Mouse (Mus musculus) erythroblast, embryonic 14.5 days (primary cell): ENCODE measurements around the gene Sorbs1.

Source experiments
- GATA1 ChIP-seq: IDR thresholded peaks from 2 replicates; pipeline ENCODE4 v1.6.1; 2012; ENCODE audit warnings: low read length, inconsistent platforms, mixed read lengths
- TAL1 ChIP-seq: IDR thresholded peaks from 3 replicates; pipeline ENCODE4 v1.6.1; 2012; ENCODE audit warnings: low read length, inconsistent platforms, mixed read lengths

DNA sequence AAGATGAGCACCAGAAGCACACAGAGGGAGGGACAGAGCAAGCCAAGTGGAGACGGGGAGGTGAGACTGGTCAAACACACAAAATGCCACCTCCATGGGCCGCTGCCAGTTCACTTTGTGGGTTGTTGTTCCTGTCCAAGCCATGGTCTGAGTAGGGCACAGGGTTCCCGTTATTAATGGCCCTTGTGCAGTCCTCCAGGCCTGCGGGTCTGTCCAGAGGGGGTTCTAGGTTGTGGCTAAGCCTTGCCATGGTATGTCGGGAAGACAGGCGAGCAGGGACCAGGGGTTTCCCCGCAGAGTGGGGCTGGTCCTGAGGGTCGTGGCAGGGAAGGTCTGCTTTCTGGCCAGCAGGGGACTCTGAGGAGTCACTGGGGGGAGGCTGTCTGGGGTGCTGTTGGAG is 188.2 kb downstream of the Sorbs1 start:
- TF ChIP-seq GATA1 = no peak
- TF ChIP-seq TAL1 = no peak
